Mouse (Mus musculus) spleen, adult 2 months (tissue): ENCODE results near the gene Tbc1d20. TPM values are rescaled to one million over a fixed set of nuclear protein-coding genes. Genes with fewer than 3 reads are reported as not detected.

Experiments
- DNase-seq, 2 experiments: peaks; one replicate each; pipeline versions ENCODE4 v3.0.0 to v3.0.0-alpha.2; 2012 to 2021; ENCODE audit warnings: low spot score in 2 of 2, low read depth in 1 of 2
- H3K27ac ChIP-seq: fragments of 200-500 bp; 2 replicates; pipeline ENCODE4 v1.5.1; 2012; ENCODE audit warnings: low read length, inconsistent platforms; ENCODE audit not compliant: insufficient read depth
- H3K27me3 ChIP-seq: fragments of 200-500 bp; 2 replicates; pipeline ENCODE4 v1.6.1; 2012; ENCODE audit warnings: mild to moderate bottlenecking, moderate library complexity, low read length, inconsistent platforms; ENCODE audit not compliant: control insufficient read depth, insufficient read depth
- H3K36me3 ChIP-seq: fragments of 200-500 bp; 2 replicates; pipeline ENCODE4 v1.6.1; 2012; ENCODE audit warnings: mild to moderate bottlenecking, low read length, inconsistent platforms; ENCODE audit not compliant: control insufficient read depth, insufficient read depth
- H3K4me1 ChIP-seq: fragments of 200-500 bp; 2 replicates; pipeline ENCODE4 v1.6.1; 2011; ENCODE audit warnings: inconsistent platforms; ENCODE audit not compliant: control insufficient read depth, insufficient read depth, insufficient read length
- H3K4me3 ChIP-seq: fragments of 200-500 bp; 2 replicates; pipeline ENCODE4 v1.5.1; 2011; ENCODE audit warnings: mild to moderate bottlenecking, inconsistent platforms; ENCODE audit not compliant: insufficient read depth, insufficient read length; ENCODE audit errors: extremely low read depth
- CTCF ChIP-seq: fragments of 200-500 bp; IDR thresholded peaks from 2 replicates; pipeline ENCODE4 v1.5.1; 2011; ENCODE audit warnings: mild to moderate bottlenecking, inconsistent platforms; ENCODE audit not compliant: insufficient read depth, insufficient read length, insufficient replicate concordance; ENCODE audit errors: extremely low read depth
- POLR2A ChIP-seq: fragments of 200-500 bp; IDR thresholded peaks from 2 replicates; pipeline ENCODE4 v1.6.1; 2011; ENCODE audit warnings: low read depth, low read length, inconsistent platforms
- whole genome bisulfite sequencing: fragments of 180-500 bp; shearing (Covaris S2); methylation state at CpG from one replicate; pipeline ENCODE4 v1.1.7; 2018; 5-methylcytosine and 5-hydroxymethylcytosine counted together
- polyA plus RNA-seq: library from polyadenylated mRNA; depleted of rRNA; stranded (reverse); fragments of >200 nt; gene quantifications from 2 replicates; pipeline ENCODE4 v1.2.3, GENCODE M21; 2012

Tbc1d20 gene
- polyA plus RNA-seq, 1 experiment, result 39.5 TPM

DNA sequence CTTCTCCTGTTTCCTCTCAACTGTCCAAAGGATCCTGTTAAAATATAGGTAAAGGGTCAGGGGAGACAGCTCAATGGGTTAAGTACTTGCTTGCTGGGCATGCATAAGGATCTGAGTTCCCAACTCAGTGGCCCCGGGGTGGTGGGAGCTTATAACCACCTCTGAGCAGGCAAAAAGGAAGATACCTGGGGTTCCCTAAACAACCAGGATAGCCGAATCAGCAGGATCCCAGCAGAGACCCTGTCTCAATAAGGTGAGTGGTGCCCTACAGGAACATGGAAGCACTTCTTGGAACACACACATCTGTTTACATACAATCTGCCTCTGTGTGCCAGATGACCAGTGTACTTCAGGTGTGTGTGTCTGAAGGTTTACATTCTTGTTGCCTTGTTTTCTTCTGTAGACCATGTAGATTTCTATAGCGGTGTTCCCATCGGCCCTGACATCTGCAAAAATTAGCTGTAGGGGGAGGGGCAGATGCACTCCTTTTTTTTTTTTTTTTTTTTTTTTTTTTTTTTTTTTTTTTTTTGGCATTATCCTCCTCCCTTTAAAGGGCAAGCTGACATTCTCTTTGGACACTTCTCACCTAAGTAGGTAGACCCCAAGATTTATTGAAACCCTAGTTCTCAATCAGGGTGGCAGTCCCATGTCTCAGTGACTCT lies 39.8 kb downstream of the Tbc1d20 start:
- H3K4me1 ChIP-seq, result peaks cover 11% of the 10 kb centered on the region; the same call in 1 of the 2 replicates
- H3K27me3 ChIP-seq, result no peaks in the 10 kb centered on the region
- DNase-seq, result no peak
- no peak overlapping the region for H3K4me3 ChIP-seq
- H3K27ac ChIP-seq, result no peak overlapping the region
- TF ChIP-seq POLR2A, result no peak
- TF ChIP-seq CTCF, result no peak
- WGBS, result 83% methylated on average over 4 of the region's 4 CpGs
- peaks cover 3% of the 10 kb centered on the region; the same call in 1 of the 2 replicates for H3K36me3 ChIP-seq

DNA sequence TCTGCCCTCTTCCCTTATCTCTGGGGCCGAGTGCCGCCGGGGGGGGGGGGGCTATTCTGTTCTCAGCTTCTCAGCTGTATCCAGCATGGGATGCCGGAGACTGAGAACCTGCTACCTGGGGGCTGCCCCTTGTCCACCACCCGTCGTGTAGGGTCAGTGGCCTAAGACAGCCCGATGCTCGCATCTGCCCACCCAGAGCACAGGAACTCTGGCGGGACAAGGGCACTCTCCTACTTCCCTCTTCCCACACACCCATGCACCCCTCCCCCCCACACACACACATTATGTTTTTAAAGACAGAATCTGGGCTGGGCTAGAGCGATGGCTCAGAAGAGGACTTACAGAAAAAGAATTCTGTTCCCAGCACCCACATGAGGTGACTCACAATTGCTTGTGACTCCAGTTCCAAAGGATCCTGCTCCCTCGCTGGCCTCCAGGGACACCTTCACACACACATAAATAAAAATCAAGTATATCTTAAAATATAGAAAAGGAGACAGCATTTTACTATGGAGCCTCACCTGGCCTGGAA lies 41.7 kb downstream of the Tbc1d20 start:
- no peak overlapping the region for H3K4me3 ChIP-seq
- H3K4me1 ChIP-seq, result peaks cover 11% of the 10 kb centered on the region; the same call in 1 of the 2 replicates
- no peak for TF ChIP-seq CTCF
- no peak overlapping the region for H3K27ac ChIP-seq
- H3K36me3 ChIP-seq, result no peaks in the 10 kb centered on the region
- DNase-seq, result no peak
- WGBS, result 41% methylated on average over 11 of the region's 11 CpGs
- no peaks in the 10 kb centered on the region for H3K27me3 ChIP-seq

DNA sequence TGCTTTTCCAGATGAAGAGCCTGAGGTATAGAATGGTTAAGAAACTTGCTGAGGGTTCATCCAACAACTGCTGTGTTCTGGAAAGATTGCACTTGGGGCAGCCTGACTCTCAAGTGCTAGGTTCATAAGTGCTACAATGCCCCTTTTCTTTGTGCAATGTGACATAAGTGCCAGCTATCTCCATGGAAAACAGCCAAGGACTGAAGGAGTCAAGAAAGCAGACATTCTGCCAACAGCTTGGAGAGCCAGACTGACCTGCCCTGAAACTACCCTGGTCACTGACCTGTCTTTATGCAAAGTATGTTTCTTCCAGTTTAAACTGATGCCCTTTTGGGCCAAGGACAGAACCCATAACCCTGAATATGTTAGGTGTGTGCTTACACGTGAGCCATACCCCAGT lies 43.2 kb downstream of the Tbc1d20 start:
- no peak for TF ChIP-seq POLR2A
- TF ChIP-seq CTCF, result no peak
- WGBS, result 79% methylated on average over 1 of the region's 1 CpGs
- no peaks in the 10 kb centered on the region for H3K36me3 ChIP-seq
- no peaks in the 10 kb centered on the region for H3K4me1 ChIP-seq
- no peak for DNase-seq
- no peaks in the 10 kb centered on the region for H3K27me3 ChIP-seq
- no peak overlapping the region for H3K27ac ChIP-seq
- no peak overlapping the region for H3K4me3 ChIP-seq

DNA sequence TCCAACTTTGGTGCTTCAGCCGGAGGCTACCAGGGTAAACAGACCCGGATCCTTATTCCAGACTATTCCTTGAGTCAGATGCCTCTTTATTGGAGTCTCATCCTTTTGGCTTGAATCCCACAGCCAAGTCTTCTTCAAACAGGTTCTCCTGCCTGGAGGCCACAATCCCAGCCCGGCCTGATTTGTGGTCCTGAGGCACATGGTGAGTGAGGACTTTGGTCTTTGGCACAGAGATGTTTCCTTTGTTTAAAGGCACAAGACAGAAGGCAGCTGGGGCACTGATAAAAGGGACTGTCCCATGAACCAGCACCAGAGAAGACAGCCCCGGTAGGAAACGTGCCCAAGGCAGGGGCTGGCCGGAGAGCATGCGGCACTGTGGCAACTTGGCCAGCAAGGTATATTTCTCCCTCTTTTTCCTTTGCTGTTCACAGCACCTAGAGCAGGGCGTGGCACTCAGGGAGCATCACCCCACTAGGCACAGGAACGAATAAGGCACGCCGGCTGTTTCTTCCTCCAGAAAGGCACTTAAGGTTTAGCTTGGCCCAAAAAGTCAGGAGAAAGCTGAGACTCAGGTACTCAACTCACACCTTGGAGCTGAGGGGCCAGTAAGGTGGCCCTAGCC lies 44.1 kb downstream of the Tbc1d20 start:
- TF ChIP-seq CTCF, result no peak
- no peak overlapping the region for H3K27ac ChIP-seq
- no peaks in the 10 kb centered on the region for H3K4me1 ChIP-seq
- no peaks in the 10 kb centered on the region for H3K36me3 ChIP-seq
- H3K27me3 ChIP-seq, result no peaks in the 10 kb centered on the region
- 90% methylated on average over 11 of the region's 11 CpGs for WGBS
- DNase-seq, result no peak
- H3K4me3 ChIP-seq, result no peak overlapping the region

DNA sequence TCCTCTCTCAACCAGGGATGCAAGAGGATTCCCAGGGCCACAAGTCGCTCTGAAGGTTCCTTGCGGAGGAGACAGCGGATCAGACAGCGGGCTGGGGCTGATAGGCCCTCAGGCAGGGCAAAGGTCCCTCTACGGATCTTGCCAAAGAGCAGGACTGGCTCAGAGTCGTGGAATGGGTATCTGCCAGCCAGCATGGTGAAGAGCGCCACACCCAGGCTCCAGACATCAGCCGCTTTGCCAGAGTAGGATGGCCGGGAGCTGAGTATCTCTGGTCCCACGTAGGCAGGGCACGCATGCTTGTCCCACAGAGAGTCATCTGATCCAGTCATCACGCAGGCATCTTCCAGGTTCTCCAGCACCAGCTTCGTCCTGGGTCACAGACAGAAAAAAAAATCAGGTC lies 44.7 kb downstream of the Tbc1d20 start:
- WGBS, result 94% methylated on average over 13 of the region's 13 CpGs
- H3K27ac ChIP-seq, result no peak overlapping the region

DNA sequence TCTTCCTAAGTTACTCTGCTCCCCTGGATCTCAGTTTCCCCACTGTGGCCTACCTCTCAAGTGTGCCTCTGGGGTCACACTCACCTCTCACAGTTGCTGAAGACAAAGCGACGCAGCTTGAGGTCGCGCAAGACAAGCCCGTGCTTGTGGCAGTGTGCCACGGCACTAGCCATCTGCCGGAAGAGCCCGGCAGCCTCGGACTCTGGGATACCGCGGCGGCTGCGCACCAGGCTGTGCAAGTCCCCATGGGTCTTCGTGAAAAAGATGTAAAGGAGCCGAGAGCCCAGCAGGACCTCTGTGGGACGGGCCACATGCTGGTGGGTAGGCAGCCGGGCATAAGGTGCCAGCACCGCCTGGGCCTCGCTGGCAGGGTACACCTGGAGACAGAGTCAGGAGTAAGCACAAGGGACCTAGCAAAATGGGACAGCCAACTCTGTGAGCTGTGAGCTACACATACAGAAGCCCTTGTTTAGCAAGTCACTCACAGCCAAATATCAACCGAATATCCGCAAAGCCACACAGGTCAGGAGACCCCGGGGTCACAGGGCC lies 46.1 kb downstream of the Tbc1d20 start:
- DNase-seq, result no peak
- 95% methylated on average over 22 of the region's 22 CpGs for WGBS
- Histone ChIP-seq H3K27me3 (no peaks in the 10 kb centered on the region), H3K4me1 (peaks cover 3% of the 10 kb centered on the region; the same call in 1 of the 2 replicates), H3K27ac (no peak overlapping the region), H3K36me3 (no peaks in the 10 kb centered on the region), H3K4me3 (no peak overlapping the region)
- TF ChIP-seq POLR2A, result no peak
- no peak for TF ChIP-seq CTCF

More for the DNA sequence above, 44.7 kb downstream of the Tbc1d20 start:
- Histone ChIP-seq H3K4me1 (no peaks in the 10 kb centered on the region), H3K36me3 (no peaks in the 10 kb centered on the region), H3K27me3 (no peaks in the 10 kb centered on the region), H3K4me3 (no peak overlapping the region)
- TF ChIP-seq CTCF (no peak), POLR2A (no peak)
- no peak for DNase-seq
